Mouse (Mus musculus): ENCODE results near the gene Stmn3. TPM values are rescaled to one million over a fixed set of nuclear protein-coding genes. Genes with fewer than 3 reads are reported as not detected.
"Not testable (repeated sequence)": the region's sequence is repeated elsewhere in the genome, so short reads cannot be mapped to it uniquely, and the experiment has no call there.

The Stmn3 gene
- polyA plus RNA-seq, 1 experiment from 2014 or later: 1.0 TPM

DNA sequence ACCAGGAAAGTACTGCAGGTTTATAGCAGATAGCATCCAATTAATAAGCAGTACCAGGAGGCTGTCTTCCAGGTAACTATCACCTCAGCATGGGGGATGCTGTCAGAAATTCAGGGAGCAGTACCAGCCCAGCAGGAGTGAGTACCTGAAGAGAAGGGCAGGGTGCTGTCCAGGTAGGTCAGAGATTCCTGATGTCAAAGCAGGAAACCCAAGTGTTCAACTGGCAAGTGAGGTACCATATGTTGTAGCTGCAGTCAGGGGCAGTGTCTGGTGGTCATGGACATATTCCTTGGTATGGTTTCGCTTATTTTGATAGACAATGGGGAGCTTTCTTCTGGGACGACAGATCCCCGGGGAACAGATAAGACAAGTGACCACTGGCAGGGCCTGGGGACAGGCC is 1.9 kb downstream of the Stmn3 start:
- no peaks in the 10 kb centered on the region for H3K9me3 ChIP-seq
- 56% methylated on average over 3 of the region's 3 CpGs for WGBS
- H3K4me1 ChIP-seq: peaks cover 12% of the 10 kb centered on the region
- H3K4me3 ChIP-seq: no peak overlapping the region
- H3K36me3 ChIP-seq: no peaks in the 10 kb centered on the region
- no peak overlapping the region for H3K27ac ChIP-seq
- DNase-seq (ENCODE audit: low spot score): no peak
- peaks cover 82% of the 10 kb centered on the region for H3K27me3 ChIP-seq (ENCODE audit: insufficient read depth, poor library complexity, severe bottlenecking)

DNA sequence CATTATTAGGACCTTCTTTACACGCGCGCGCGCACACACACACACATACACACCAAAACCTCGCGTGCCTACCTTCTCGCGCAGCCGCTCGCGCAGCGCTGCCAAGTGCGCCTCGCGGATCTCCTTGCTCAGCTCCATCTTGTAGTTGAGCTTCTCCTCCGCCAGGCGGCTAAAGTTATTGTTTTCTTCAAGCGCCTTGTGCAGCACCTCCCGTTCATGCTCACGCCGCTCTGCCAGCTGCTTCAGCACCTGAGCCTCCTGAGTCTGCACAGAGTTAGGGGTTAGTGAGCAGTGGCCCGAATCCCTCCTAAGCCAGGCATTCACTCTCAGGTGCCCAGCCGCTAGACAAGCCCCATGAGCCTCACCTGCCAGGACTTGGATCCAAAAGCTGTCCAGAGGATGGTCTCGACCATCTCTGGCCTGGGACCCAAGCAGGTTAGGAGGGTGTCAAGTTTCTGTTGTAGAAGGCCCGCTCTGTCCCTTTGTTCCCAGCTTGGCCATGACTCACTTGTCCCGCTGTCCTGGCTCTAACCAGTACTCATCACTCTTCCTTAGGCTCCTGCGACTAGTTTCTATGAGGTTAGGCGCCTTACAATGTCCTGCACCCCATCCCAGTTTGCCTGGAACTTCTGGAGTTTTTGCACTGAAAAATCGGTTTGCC is 7.0 kb downstream of the Stmn3 start:
- Histone ChIP-seq H3K36me3 (no peaks in the 10 kb centered on the region), H3K4me3 (no peak overlapping the region), H3K9me3 (no peaks in the 10 kb centered on the region), H3K27me3 (ENCODE audit: insufficient read depth, poor library complexity, severe bottlenecking) (peaks cover 65% of the 10 kb centered on the region), H3K27ac (no peak overlapping the region), H3K4me1 (no peaks in the 10 kb centered on the region)
- WGBS: 10% methylated on average over 30 of the region's 30 CpGs
- no peak for DNase-seq (ENCODE audit: low spot score)

DNA sequence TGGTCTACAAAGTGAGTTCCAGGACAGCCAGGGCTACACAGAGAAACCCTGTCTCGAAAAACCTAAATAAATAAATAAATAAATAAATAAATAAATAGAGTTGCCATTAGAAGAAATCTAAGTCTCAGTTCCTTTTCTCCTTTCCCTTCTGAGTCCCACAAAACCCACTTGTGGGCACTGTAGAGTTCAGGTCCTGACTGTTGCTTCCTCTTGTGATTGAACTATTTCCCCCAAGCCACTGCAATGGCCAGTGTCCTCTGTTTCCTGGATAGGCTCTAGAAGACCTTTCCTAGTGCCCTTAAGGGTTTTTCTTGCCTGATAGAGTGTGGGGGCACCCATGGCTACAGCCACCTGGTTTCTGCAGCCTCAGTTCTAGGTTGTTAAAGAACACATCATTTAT is 9.4 kb downstream of the Stmn3 start:
- H3K27me3 ChIP-seq (ENCODE audit: insufficient read depth, poor library complexity, severe bottlenecking): peaks cover 43% of the 10 kb centered on the region
- DNase-seq (ENCODE audit: low spot score): no peak
- 74% methylated on average over 1 of the region's 1 CpGs for WGBS

DNA sequence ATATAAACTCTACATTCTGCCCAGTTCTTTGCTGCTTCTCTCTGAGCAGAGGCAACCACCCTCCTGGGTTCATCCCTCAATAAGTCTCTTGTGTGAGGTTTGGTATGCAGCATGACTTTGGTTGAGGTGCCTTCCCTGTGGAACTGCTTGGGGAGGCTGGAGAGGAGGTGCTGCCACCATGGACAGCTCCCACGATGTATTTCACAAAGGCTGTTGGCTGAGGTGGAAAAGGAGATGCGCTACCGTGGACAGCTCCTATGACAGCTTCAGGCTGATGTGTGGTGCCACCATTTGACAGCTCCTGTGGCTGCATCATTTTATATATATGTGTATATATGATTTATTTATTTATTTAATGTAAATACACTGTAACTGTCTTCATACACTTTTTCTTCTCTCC is 12.3 kb downstream of the Stmn3 start:
- 13% methylated on average over 3 of the region's 3 CpGs for WGBS
- Histone ChIP-seq H3K4me1 (no peaks in the 10 kb centered on the region), H3K4me3 (no peak overlapping the region), H3K36me3 (peaks cover 22% of the 10 kb centered on the region), H3K9me3 (no peaks in the 10 kb centered on the region), H3K27me3 (ENCODE audit: insufficient read depth, poor library complexity, severe bottlenecking) (peaks cover 21% of the 10 kb centered on the region), H3K27ac (no peak overlapping the region)
- no peak for DNase-seq (ENCODE audit: low spot score)

More for the DNA sequence above, 9.4 kb downstream of the Stmn3 start:
- no peak overlapping the region for H3K27ac ChIP-seq
- no peaks in the 10 kb centered on the region for H3K4me1 ChIP-seq
- no peak overlapping the region for H3K4me3 ChIP-seq
- H3K9me3 ChIP-seq: no peaks in the 10 kb centered on the region
- peaks cover 21% of the 10 kb centered on the region for H3K36me3 ChIP-seq

DNA sequence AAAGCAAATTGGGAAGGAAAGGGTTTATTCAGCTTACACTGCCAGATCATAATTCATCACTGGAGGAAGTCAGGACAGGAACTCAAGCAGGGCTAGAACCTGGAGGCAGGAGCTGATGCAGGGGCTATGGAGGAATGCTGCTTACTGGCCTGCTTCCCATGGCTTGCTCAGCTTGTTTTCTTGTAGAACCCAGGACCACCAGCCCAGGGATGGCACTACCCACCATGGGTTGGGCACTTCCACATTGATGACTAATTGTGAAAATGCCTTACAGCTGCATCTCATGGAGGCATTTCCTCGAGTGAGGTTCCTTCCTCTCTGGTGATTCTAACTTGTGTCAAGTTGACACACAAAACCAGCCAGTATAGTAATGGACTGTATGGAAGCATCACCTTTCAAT is 23.4 kb downstream of the Stmn3 start:
- Histone ChIP-seq H3K4me1 (peaks cover 10% of the 10 kb centered on the region; the same call in 1 of the 2 replicates), H3K9me3 (no peaks in the 10 kb centered on the region), H3K27me3 (ENCODE audit: insufficient read depth, poor library complexity, severe bottlenecking) (no peaks in the 10 kb centered on the region), H3K36me3 (peaks cover 5% of the 10 kb centered on the region; the same call in 1 of the 2 replicates), H3K4me3 (no peak overlapping the region), H3K27ac (no peak overlapping the region)
- DNase-seq (ENCODE audit: low spot score): no peak
- 82% methylated on average over 1 of the region's 1 CpGs for WGBS

DNA sequence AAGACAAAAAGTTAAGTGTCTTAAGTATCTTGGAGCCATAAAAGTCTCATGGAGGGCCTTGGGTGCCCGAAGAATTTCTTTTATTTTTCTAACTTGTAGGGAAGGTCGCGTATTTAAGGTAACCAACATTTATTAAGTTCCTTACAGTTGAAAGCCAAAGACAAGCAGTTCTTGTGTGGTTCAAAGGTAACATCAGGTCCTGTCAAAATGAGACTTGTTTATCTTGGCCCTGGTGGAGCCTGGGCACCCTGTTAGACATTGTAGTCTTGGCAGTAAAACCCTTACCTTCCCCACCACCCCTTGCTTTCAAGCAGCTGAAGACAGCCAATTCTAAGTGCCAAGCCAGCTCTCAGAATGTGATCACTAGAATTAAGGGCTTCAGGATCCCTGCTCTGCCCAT is 25.6 kb downstream of the Stmn3 start:
- WGBS: 73% methylated on average over 3 of the region's 3 CpGs
- peak overlapping the region; percentile 97; the same call in 1 of the 2 replicates for H3K27ac ChIP-seq

DNA sequence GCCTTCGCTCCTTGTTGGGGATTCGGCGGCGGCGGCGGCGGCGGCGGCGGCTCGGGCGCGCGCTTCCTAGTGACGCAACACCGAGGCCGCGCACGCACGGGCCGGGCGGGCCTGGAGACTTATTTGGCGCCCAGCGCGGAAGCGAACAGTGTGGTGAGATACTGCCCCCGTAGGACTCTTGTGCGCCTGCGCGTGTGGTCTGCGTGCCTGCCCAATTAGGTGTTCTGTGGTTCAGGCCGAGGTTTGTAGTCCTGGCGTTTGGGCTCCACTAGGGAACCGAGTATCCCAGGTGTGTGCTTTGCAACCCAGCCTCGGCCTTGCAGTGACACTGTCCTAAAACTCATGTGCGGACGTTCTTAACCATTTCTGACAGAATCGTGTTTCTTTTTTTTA is 26.3 kb downstream of the Stmn3 start, which contains the start of gene Gmeb2:
Gene Gmeb2, minus strand, starts transcription at position 78 of the 393 bp plus-strand sequence.
- H3K27ac ChIP-seq: peak within 1 kb of the TSS; percentile 97
- H3K4me3 ChIP-seq: peak within 1 kb of the TSS; percentile 69
- H3K36me3 ChIP-seq: peaks cover 18% of the 10 kb centered on the region
- H3K27me3 ChIP-seq (ENCODE audit: insufficient read depth, poor library complexity, severe bottlenecking); H3K9me3 ChIP-seq; H3K4me1 ChIP-seq: not testable (repeated sequence)
- peak; percentile 98 for DNase-seq (ENCODE audit: low spot score)
- WGBS: 4% methylated on average over 37 of the region's 38 CpGs

More for the DNA sequence above, 25.6 kb downstream of the Stmn3 start:
- H3K9me3 ChIP-seq: no peaks in the 10 kb centered on the region
- peak overlapping the region; percentile 69 for H3K4me3 ChIP-seq
- peaks cover 12% of the 10 kb centered on the region for H3K36me3 ChIP-seq
- no peaks in the 10 kb centered on the region for H3K27me3 ChIP-seq (ENCODE audit: insufficient read depth, poor library complexity, severe bottlenecking)
- no peak for DNase-seq (ENCODE audit: low spot score)
- peaks cover 10% of the 10 kb centered on the region; the same call in 1 of the 2 replicates for H3K4me1 ChIP-seq

DNA sequence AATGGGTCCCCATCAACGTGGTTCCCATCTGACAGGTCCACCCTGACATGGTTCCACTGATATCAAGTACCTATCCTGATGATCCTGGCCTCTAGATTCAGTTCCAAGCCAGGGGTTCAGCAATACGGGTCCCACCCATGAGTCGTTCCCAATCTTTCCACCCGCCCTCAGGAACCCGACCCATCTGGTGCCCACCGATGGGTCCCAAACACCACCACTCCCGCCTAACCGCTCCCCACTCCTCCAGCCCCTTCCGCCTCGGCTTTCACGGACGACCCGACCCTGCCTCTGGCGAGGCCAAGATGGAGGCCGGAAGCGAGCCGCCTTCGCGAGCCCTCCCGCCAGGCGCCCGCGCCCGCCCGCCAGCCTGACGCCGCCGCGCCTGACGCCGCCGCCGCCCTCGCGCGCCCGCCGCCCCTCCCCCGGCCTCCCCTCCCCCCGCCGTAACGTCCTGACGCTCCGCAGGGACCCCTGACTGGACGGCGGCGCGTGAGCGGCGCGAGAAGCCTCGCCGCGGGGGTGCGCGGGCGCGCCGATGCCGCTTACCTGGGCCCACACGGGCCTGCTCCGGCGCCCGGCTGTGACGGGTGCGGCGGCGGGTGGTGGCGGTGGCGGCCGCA is 26.9 kb downstream of the Stmn3 start:
- Histone ChIP-seq H3K4me1 (peaks cover 10% of the 10 kb centered on the region; the same call in 1 of the 2 replicates), H3K9me3 (no peaks in the 10 kb centered on the region), H3K27ac (peak overlapping the region; percentile 97), H3K27me3 (ENCODE audit: insufficient read depth, poor library complexity, severe bottlenecking) (no peaks in the 10 kb centered on the region), H3K4me3 (peak overlapping the region; percentile 69), H3K36me3 (peaks cover 19% of the 10 kb centered on the region)
- DNase-seq (ENCODE audit: low spot score): peak; percentile 95
- under 1% methylated on average over 59 of the region's 71 CpGs for WGBS

DNA sequence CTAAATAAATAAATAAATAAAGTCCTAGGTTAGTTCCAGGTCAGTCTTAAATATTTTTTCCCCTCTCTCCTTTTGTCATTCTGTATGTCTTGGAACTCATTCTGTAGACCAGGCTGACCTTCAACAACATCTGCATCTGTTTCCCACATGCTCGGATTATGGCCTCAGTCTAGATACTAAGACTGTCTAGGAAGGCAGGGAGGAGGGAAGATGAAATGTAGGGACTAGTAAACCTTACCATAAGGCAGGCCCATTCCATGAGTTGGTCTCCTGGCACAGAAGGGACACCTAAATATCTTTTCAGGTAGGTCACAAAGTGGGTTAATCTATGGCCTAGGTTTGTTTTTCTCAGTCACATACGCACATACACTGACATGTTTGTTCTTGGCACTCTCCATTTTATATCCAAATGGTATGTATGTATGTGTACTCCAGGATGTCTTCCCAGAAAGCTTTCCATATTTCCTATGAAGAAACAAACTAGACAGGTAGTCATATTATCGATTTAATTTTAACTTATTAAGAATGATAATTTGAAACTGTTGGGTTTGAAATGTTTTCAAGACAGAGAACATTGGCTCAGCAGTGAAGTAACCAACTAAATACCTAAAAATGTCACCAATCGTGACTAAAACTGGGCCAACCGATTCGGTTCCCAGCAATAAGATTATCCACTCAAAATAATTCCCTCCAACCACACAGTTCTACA is 27.5 kb downstream of the Stmn3 start:
- Histone ChIP-seq H3K27me3 (ENCODE audit: insufficient read depth, poor library complexity, severe bottlenecking) (no peaks in the 10 kb centered on the region), H3K4me1 (peaks cover 10% of the 10 kb centered on the region; the same call in 1 of the 2 replicates), H3K27ac (peak overlapping the region; percentile 97), H3K36me3 (peaks cover 22% of the 10 kb centered on the region), H3K4me3 (peak overlapping the region; percentile 69), H3K9me3 (no peaks in the 10 kb centered on the region)
- WGBS: 58% methylated on average over 6 of the region's 6 CpGs
- DNase-seq (ENCODE audit: low spot score): no peak

DNA sequence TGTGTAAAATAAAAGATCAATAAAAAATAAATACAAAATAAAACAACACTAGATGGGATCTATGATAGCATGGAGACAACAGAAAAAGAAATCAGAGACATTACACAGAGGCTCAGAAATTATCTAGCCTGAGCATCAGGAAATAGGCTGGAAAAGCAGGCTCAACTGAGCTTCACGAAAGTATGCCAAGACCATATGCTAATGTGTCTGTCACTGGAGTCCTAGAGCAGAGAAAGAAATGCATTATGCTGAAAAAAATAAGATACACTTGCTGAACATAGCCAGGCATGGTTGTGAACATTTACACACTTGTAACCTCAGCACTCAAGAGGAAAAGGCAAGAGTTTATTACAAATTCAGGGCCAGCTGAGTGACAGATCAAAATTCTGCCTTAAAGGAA is 34.3 kb downstream of the Stmn3 start:
- Histone ChIP-seq H3K27me3 (ENCODE audit: insufficient read depth, poor library complexity, severe bottlenecking) (no peaks in the 10 kb centered on the region), H3K9me3 (no peaks in the 10 kb centered on the region), H3K4me3 (no peak overlapping the region), H3K27ac (no peak overlapping the region), H3K4me1 (no peaks in the 10 kb centered on the region), H3K36me3 (peaks cover 46% of the 10 kb centered on the region)
- no peak for DNase-seq (ENCODE audit: low spot score)
- WGBS: 81% methylated on average over 1 of the region's 1 CpGs

DNA sequence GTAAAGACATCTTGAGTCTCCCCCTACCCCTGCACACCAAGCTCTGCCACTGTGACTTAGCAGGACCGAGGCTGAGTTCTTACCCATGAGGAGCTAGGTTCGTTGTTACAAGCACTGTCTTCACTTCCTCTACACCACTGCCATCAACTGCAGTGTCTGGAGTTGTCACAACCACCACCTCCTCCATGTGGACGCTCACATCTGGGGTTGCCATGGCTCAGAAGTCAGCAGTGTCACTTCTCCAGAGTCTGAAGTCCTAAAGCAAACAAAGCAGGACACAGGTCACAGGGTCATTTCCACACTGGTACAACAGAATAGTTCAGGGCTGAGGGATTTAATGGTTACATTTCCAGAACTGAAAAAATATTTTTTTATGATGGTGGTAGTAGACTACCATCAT is 36.4 kb downstream of the Stmn3 start:
- DNase-seq (ENCODE audit: low spot score): no peak
- WGBS: 85% methylated on average over 3 of the region's 3 CpGs
- Histone ChIP-seq H3K27me3 (ENCODE audit: insufficient read depth, poor library complexity, severe bottlenecking) (no peaks in the 10 kb centered on the region), H3K27ac (no peak overlapping the region), H3K4me1 (no peaks in the 10 kb centered on the region), H3K4me3 (no peak overlapping the region), H3K36me3 (peaks cover 47% of the 10 kb centered on the region), H3K9me3 (no peaks in the 10 kb centered on the region)

DNA sequence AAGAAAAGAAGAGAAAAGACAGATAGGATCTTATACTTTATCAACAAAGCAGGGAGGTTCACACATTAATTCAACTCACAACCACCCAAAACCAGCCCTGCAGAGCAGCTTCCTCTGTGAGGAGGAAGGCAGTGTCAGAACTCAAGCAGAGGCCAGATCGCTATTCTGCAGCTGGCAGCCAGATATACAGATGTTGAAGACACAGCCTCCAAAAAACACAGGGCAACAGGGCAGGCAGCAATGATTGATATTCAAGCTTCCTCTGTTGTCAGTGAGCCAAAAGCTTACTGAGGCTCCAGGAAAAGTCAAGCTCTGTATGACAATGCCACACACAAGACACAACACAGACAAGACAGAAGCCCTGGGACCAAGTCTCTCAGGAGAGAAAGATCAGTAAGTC is 37.5 kb downstream of the Stmn3 start:
- Histone ChIP-seq H3K27me3 (ENCODE audit: insufficient read depth, poor library complexity, severe bottlenecking) (no peaks in the 10 kb centered on the region), H3K27ac (no peak overlapping the region), H3K4me3 (no peak overlapping the region), H3K36me3 (peaks cover 47% of the 10 kb centered on the region), H3K4me1 (no peaks in the 10 kb centered on the region), H3K9me3 (no peaks in the 10 kb centered on the region)
- WGBS: 77% methylated on average over 1 of the region's 1 CpGs
- DNase-seq (ENCODE audit: low spot score): no peak

DNA sequence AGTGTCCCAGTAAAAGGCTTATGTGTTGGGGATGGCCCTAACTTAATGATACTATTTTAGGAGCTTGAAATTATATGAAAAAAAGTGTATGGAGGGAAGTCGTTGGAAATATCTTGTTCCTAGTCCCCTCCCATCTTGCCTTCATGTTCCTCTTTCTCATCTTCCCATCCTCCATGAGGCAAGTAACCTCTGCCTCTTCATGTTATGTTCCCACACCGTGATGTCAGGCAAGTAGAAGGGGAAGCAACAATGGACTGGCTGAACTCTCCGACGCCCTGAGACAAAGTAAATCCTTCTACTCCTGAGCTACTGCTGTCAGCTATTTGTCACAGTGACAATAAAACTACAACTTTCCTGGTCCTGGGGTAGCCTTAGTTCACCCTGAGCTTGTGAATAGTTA is 39.7 kb downstream of the Stmn3 start:
- 90% methylated on average over 4 of the region's 4 CpGs for WGBS
- Histone ChIP-seq H3K36me3 (peaks cover 58% of the 10 kb centered on the region), H3K27ac (no peak overlapping the region), H3K27me3 (ENCODE audit: insufficient read depth, poor library complexity, severe bottlenecking) (no peaks in the 10 kb centered on the region), H3K9me3 (no peaks in the 10 kb centered on the region), H3K4me1 (no peaks in the 10 kb centered on the region), H3K4me3 (no peak overlapping the region)
- no peak for DNase-seq (ENCODE audit: low spot score)

Measured in heart, embryonic 10.5 days (tissue).